Mouse (Mus musculus) v-Abl transformed pro-B cells (cell line): ENCODE data around the gene Wdr92.

Source experiments
- in situ Hi-C, 2 experiments: fragments of 400-800 bp; cut with MboI; formaldehyde crosslinking; loops; one replicate each; pipeline ENCODE4 v1.15.1; 2025; ENCODE audit not compliant: unreplicated experiment in 2 of 2

The Wdr92 gene

DNA sequence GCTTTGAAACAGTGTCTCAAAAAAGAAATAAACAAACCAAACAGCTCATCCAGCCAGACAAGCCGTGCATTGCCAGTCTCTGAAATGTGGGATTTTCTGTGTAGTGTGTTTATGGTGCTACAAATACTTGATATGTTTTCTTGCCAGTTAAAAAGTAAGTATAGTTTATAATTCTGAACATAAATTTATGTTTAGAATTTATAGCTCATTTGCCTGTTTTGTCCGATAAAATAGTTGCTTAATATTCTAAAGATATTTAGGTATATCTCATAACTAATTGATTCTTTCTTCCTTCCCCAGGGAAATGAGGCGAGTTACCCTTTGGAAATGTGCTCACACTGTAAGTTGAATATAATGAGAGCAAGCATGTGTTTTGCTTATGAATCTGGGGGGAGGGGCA is at the start of gene Wdr92:
TSS of gene Wdr92 (plus strand) at position 301 of the 400 bp plus-strand sequence.
- in situ Hi-C loops: no loop called here

DNA sequence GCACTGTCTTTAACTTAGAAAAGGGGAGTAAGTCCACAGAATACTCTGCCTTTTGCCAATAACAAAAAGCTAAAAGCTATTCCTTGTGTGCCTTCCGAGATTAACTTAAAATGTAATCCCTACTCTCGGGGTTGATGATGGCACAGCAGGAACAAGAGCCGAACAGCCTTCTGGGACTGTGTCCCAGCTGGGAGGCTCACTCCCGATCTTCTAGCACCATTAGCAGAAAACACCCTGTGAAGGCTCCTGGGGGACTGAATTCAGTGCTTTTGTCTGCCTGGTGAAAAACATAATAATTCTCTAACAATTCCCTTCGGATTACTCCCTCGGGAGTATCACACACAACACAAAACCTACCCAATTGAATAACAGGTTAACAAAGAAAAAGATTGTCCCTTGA is 46.3 kb upstream of the Wdr92 start:
- in situ Hi-C loops: no loop called here

DNA sequence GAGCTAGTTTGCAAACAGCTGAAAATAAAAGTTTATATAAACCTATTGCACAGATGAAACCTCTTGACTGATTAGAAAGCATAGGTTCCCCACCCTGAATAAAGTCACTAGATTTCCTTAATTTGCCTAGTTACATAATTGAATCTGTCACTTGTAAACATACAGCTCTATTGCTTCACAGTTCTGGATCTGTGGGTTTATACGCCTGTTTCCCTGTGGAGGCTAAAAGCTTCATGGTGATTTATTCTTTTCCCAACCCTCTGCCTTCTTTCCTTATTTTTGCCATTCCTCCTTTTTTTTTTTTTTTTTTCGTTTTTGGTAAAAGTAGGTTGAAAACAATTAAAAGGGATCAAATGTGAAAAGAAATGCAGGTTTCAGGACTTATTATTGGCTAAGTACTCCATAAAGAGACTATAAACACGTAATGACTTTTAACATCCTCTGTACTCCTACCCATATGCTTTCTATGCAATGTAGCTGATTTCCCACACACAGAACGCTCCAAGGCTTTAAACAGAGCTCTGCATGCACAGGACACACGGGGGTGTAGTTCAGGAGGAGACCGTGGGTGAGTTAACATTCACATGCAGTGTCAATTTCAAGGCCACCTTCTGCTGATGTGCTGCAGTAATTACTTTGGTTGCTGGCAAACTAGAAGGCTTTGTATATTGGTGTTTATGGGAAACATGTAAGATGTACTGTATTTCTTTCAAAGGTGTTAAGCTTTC is 43.4 kb upstream of the Wdr92 start:
- in situ Hi-C loops: no loop called here

DNA sequence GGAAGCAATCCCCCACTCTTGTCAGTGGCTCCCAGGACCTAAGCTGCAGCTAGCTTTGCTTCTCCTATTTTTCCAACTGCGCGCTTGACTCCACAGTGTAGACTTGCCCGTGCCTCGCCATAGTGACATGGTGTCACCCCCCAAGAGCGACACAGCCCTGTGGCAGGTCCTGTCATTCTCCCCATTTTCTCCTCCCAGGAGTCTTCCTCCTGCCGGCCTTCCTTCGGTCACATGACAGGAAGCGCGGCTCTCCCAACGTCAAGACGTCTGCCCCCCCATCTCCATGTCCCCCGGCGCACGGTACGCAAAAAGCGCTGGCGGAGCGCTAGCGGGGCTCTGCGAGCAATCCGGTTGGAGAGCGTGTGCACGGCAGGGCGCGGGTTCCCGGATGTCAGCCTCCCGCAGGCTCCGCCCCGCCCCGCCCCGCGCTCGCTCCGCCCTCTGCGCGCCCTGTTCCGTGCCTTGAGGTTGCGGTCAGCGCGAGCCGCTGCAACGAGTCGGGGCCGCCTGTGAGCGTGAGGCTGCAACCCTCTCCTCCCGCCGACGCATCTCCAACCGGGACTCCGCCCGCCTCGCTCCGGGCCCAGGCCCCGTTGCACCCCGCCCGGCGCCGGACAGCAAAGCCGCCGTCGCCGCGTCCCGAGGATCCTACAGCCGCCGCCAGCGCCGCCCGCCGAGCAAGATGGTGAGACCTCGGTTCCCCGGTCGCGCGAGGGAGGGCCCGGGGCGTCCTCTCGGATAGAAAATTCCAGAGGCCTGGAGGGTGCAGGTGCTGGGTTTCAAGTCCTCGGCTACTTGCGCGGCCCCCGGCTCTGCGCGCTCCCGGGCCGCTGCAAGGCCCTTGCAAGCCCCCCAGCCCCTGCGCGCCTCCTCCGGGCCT is 22.8 kb upstream of the Wdr92 start, which contains the start of gene Ppp3r1:
TSS of gene Ppp3r1 (plus strand) at position 406 of the 880 bp plus-strand sequence.
- in situ Hi-C loops: loop anchor here (25.0 kb wide), 1 partner anchor 647 kb away; the partner anchor contains the start of gene Sec61g (in 2 of the 2)

DNA sequence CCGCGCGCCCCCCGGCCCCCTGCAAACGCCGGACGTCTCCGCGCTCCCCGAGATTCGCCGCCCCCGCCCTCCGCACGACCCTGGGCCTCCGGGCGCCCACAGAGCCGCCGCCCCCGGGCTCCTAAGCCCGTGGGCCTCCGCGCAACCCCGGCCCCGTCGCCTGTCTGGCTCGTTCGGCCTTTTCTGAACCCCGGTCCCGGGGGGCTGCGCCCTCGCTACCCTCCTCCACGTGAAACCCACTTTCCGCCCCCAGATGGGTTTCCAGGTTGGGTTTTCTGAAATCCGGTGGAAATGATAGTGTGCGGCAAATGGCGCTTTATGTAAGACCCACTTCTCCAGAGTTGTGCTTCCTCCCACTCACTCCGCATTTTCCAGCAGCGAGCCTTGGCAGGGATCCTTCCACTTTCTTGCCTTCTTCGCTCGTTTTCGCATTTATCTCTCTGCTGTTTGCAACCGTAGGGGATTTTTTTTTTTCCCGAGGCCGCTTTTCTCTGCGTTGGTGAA is 22.1 kb upstream of the Wdr92 start:
- in situ Hi-C loops: loop anchor here (5.0 to 25.0 kb wide), 2 partner anchors 53 to 647 kb away; partner anchors contain the start of genes Sec61g (in 2 of the 2) and Pno1 (in 1 of the 2)

DNA sequence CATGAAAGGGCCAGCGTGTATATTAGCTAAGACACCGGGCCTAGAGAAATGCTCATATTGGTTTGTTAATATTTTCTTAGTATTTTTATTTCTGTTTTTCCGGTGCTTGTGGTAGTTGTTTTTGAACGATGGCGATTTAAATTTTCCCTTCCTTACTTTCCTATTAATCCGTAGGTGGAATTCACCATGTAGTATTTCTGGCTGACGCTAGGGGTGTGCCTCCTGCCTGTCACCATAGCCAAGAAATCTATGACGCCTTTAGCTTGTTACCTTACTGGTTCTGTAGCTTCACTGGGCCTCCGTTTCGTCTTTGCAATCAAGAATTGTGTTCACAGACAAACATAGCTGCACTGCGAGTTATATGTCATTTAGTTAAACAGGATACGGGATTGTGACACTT is 21.7 kb upstream of the Wdr92 start:
- in situ Hi-C loops: loop anchor here (5.0 to 25.0 kb wide), 2 partner anchors 52 to 648 kb away; partner anchors contain the start of genes Sec61g (in 2 of the 2) and Pno1 (in 1 of the 2)

DNA sequence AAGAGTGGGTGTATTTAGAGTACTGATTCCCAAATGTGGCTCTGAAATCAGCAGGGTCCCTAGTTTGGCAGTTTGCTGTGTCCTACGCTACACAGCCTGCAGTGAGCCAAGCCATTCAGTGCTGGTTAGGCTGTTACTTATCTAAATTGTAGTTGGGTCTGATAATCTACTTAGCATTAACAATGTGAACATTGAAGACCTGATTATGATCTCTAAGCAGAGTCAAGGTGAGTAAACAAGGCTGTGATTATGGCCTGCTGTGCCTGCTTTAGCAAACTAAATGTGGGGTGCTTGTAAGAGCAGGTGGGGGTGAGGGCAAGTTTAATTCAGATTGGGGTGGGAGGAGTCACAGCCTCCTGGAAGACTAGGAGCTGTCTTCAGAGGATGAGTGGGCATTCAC is 18.0 kb upstream of the Wdr92 start:
- in situ Hi-C loops: loop anchor here (5.0 to 25.0 kb wide), 2 partner anchors 48 to 652 kb away; partner anchors contain the start of genes Sec61g (in 2 of the 2) and Pno1 (in 1 of the 2)

DNA sequence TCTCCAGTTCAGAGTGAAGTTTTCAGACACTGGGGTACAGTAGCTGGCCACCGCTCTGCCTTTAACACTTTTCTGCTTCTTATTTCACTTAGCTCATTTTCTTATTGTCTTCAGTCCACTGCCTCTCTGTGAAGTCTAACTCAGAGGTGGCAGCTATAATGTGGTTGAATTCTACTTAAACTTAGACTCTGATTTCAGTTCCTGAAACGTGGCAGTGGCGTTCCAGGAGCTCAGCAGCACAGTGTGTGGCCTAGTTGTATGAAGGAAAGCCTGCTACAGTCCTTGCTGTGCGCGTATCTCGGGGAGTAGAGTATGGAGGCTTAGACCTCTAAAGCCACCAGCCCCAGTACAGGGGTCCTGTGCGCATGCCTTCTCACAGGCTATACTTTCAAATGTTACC is 15.3 kb upstream of the Wdr92 start:
- in situ Hi-C loops: loop anchor here (25.0 kb wide), 1 partner anchor 654 kb away; the partner anchor contains the start of gene Sec61g (in 2 of the 2)

DNA sequence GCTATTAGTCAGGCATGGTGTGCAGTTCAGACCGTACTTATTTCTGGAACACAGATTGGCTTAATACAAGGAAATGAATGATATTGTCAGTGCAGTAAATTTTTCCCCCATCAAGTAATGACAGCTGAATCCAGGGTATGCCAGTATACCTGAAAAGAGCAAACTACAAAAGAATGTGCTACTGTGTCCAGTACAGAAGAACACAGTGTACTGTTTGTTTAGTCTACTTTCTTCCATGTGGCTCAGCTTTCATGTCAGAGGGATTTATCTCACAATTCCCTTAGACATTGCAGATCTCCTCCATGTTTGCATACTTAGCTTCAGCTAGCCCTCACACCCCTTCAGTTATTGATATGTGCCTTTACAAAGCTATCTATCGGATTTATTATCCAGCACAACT is 12.6 kb upstream of the Wdr92 start:
- in situ Hi-C loops: loop anchor here (25.0 kb wide), 1 partner anchor 657 kb away; the partner anchor contains the start of gene Sec61g (in 2 of the 2)

DNA sequence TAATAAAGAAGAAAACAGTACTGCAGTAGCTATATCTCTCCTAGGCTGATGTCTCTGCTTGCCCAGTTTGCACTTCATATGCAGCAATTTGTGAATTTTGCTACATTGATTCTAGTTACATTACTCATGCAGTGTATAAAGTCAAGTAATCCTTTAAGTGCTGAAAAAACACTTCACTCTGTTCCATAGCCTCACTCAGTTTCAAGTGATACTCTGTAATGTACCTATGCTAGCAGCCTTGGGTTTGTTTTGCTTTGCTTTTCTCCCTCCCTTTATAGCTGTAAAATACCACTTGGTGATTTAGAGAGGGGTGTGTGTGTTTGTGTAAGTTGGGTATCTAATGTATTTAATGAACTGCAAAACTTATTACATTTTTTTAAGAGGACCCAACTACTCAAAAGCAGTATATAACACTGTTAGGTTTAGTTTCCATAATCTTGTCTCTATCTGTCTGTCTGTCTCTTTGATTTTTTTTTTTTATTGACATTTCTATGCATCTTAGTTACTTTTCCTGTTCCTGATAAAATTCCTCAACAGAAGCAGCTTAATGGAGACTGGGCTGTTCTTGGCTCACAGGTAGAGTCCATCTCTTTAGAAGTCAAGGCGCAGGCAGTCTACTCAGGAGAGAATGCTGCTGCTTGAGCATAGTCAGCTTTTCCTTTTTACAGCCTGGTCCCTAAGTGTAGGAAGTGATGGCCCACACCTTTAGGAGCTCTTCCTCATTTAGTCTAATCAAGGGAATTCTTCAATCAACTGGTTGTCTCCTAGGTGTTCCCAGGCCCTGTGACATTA is 10.8 kb upstream of the Wdr92 start:
- in situ Hi-C loops: loop anchor here (25.0 kb wide), 1 partner anchor 659 kb away; the partner anchor contains the start of gene Sec61g (in 2 of the 2)

DNA sequence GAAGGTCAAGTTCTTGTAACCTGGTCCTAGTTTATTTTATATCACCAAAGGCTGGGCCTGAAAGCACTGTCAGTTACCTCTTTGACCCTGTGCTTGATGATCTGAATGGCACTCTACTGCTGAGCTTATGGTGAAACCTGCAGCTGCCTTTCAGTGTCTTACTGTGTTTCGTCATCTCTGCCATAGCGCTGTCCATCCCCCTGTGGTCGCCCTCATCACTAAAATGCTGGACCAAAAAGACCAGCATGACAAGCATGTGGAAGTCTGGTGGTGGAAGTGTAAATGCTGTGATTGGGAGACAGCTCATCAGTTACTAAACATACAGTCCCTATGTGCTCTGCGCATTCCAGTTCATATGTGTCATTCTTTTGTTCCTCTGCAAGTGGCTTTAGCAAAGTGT is 9.6 kb upstream of the Wdr92 start:
- in situ Hi-C loops: loop anchor here (25.0 kb wide), 1 partner anchor 660 kb away; the partner anchor contains the start of gene Sec61g (in 2 of the 2)

DNA sequence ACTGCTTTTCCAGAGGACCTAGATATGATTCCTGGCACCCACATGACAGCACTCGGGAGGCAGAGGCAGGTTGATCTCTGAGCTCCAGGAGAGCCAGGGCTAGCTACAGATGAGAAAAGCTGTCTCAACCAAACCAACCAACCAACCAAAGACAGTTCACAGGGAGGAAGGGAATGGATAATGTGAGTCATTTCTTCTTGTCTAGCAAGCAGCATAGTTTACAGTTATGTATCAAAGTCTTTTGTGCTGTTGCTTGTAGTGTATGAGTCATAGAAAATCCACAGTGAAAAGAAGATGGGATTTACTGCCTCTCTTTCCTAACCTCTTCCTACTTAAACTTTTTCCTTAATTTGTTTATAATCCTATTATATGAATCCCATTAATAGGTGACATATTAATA is 5.3 kb upstream of the Wdr92 start:
- in situ Hi-C loops: no loop called here

DNA sequence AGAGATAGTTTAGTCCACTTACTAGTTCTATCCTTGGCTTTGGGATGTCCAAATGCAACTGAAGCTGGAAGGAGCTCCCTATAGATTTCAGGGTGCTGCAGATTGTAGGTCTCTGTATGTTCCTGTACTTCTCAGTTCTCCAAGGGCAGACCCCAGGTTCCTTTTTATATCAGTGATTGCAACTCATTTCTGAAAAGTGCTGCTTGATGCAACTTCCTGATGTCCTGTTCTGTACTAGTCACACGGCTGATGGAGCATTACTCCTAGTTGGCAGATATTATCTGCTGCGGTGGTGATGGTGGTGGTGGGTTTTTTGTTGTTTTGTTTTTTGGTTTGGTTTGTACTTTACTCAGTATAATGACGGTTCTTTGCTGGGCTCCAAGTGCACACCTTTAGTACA is 1.2 kb upstream of the Wdr92 start:
- in situ Hi-C loops: no loop called here

DNA sequence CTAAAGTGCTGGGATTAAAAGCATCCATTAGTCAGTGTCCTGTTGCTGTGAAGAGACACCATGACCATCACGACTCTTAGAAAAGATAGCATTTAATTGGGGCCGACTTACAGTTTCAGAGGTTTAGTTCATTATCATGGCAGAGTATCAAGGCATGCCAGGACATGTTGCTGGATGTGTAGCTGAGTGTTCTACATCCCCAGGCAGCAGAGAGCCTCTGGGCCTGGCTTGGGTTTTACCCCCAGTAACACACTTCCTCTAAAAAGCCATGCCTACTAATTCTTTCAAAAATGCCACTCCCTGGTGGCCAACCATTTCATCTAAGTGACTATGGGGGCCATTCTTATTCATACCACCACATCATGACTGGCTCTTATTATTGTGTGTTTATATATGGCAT is 1.3 kb downstream of the Wdr92 start:
- in situ Hi-C loops: no loop called here

DNA sequence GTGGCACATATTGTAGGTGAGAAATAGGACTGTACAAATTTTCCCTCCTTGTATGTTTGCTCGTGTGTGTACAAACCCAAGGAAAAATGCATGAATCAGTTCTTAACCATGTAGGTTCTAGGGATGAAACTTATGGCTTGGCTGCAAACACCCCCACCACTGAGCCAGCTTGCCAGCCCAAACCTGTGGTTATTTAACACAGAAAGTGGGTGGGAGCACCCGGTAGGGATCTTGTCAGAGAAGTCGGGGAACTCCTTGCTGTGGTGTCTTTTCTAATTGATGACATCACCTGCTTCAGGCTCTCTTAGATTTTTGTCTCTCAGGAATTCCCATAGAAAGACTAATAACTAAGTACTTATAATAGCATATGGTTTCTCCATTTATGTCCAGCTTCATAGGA is 5.7 kb downstream of the Wdr92 start:
- in situ Hi-C loops: no loop called here

DNA sequence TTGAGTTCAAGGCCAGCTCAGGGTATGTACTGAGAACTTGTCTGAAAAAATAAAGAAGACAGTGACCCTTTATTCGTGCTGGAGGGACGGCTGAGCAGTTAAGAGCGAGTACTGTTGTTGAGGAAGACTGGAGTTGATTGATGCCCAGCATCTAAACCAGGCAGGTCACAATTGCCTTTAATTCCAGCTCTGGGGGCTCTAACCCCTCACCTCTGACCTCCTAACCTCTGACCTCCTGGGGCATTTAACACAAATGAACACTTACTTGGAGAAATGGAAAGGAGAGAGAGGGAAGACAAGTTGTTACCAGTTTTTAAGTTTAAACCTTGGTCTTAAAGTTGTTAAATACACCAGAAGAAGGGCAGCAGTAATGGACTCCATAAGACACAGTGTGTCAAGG is 6.9 kb downstream of the Wdr92 start:
- in situ Hi-C loops: no loop called here

DNA sequence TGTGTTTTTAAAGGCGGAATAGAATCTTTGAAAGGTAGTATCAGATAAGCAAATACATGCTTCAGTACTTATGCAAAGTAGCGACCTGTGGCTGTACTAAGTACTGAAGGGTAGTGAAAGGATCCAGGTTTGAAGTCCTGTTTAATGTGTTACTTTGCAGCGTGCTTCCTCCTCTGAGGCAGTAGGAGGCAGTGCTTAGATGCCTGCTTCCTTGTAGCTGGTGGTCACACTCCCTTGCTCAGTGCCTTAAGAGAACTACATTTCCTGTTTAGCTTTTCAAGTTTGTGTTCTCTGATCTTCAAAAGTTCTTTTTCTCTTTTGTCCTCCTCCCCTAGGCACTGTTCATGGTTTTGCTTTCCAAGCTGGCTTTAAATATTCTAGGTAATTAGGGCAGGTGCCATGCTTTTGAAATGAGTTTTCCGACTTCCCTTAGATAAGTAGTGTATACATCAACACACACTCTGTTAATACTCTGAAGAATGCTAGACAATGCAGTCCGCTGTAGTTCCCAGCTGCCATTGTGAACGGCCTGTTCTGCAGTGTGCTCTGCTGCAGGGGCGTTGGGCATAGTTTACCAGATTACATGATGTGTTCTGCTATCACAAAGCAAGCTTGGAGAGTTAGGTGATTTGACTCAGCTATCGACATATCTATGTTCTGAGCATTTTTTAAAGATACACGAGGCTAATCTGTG is 10.4 kb downstream of the Wdr92 start:
- in situ Hi-C loops: loop anchor here in 1 of 2 experiments (10.0 kb wide), 1 partner anchor 227 kb away; no protein-coding TSS in a partner anchor

DNA sequence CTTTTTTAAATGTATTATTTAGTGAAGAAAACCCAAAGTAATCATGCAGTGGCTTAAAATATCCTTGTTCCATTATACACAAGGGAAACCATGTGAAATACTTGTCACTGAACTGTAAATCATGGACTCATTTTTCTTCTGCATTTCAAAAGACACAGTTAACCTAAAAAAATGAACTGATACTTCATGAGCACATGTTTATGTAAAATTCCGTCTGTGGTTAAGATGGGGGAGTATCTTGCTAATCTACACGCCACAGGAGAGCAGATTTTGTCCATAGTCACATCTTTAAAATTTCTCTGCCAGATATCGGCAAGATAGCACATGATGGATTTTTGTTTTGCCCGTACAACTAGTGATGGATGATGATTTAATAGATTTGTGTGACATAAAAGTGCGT is 17.3 kb downstream of the Wdr92 start:
- in situ Hi-C loops: loop anchor here in 1 of 2 experiments (10.0 kb wide), 1 partner anchor 234 kb away; no protein-coding TSS in a partner anchor
